ENCODE assay signal across 36 mouse cellular contexts in the genomic region with DNA sequence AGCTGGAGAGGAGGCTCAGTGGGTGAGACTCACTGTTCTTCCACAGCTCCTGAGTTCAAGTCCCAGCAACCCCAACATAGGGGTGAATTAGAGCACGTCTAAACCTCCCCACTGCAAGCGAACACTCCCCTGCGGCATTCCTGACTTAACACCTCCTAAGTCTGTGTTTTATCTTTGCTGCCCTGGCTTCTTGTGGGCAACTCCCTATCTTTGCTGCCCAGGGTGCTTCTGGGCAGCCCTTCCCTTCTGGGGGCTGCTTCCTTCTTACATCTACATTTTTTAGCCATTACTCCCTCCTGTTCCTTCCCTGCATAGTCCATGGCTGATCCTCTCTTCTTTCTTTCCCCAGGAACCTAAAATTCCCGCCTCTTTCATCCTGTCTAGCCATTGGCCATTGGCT. TPM values are rescaled to one million over a fixed set of nuclear protein-coding genes. Genes with fewer than 3 reads are reported as not detected.
A peak's percentile ranks its signal among the peaks of the same experiment; 100 is the strongest.
DNase-seq lines count a peak whose midpoint lies in the region; ATAC-seq lines count a peak whose summit lies in the region.
"Had no signal": no experiment of that assay in that cellular context is flagged by ENCODE, and none has a peak within 500 bp of the region (broad histone marks: within the 10 kb centered on the region; RNA-seq: fewer than 3 reads in every experiment).

No protein-coding gene starts in this region.

- H3K4me2 ChIP-seq in liver, embryonic 11.5 days = peak overlapping the region; percentile 42
- H3K4me2 ChIP-seq in liver, embryonic 16.5 days (ENCODE audit: low read depth, low read length) = peak overlapping the region; percentile 53
- H3K4me2 ChIP-seq: heart, embryonic 15.5 days; limb, embryonic 12.5 days; midbrain, embryonic 11.5 days; neural tube, embryonic 12.5 days had no signal

- peak overlapping the region; percentile 31; the same call in 1 of the 2 replicates for H3K9ac ChIP-seq in liver, embryonic 11.5 days (ENCODE audit: low read depth, low read length)
- H3K9ac ChIP-seq in liver, embryonic 16.5 days (ENCODE audit: low read depth, low read length) = peak overlapping the region; percentile 33; the same call in 1 of the 2 replicates
- H3K9ac ChIP-seq: forebrain, postnatal 0 days; heart, embryonic 15.5 days; limb, embryonic 12.5 days; neural tube, embryonic 12.5 days had no signal

- peak; percentile 70 for ATAC-seq in common myeloid progenitor, adult 5-6 weeks (replicated peaks; ENCODE audit: low read depth, poor library complexity, severe bottlenecking)
- peak; percentile 66 for ATAC-seq in liver, embryonic 11.5 days (replicated peaks; ENCODE audit: low FRiP score)
- ATAC-seq in liver, embryonic 16.5 days (ENCODE audit: low read depth) = peak; percentile 71
- ATAC-seq: forebrain, postnatal 0 days; intestine, embryonic 16.5 days; lung, postnatal 0 days had no signal

- 0 out of 2 replicates have a peak, but pooled peaks cover 8% of the 10 kb centered on the region for H3K36me3 ChIP-seq in liver, embryonic 11.5 days (ENCODE audit: control insufficient read depth, insufficient read depth, low read length)
- H3K36me3 ChIP-seq in liver, embryonic 16.5 days (ENCODE audit: control insufficient read depth, insufficient read depth) = peaks cover 10% of the 10 kb centered on the region

- H3K9me3 ChIP-seq in liver, embryonic 11.5 days (ENCODE audit: control insufficient read depth, low read length) = no peaks in the 10 kb centered on the region
- H3K9me3 ChIP-seq in liver, embryonic 16.5 days (replicated peaks; ENCODE audit: control insufficient read depth, low read length) = no peaks in the 10 kb centered on the region
- H3K9me3 ChIP-seq: heart, embryonic 10.5 days; heart, embryonic 15.5 days; limb, embryonic 12.5 days; neural tube, embryonic 12.5 days had no signal

- peak overlapping the region; percentile 62 for H3K27ac ChIP-seq in liver, embryonic 11.5 days (ENCODE audit: low read depth, low read length)
- H3K27ac ChIP-seq in liver, embryonic 16.5 days (ENCODE audit: low read length) = peak overlapping the region; percentile 79
- H3K27ac ChIP-seq: heart, embryonic 10.5 days; heart, embryonic 15.5 days; kidney, postnatal 0 days; limb, embryonic 12.5 days; neural tube, embryonic 12.5 days; stomach, postnatal 0 days had no signal

- H3K4me1 ChIP-seq in liver, embryonic 11.5 days (replicated peaks; ENCODE audit: control insufficient read depth, insufficient read depth, low read length) = peaks cover 39% of the 10 kb centered on the region
- H3K4me1 ChIP-seq in liver, embryonic 16.5 days (ENCODE audit: control insufficient read depth, low read depth, low read length) = peaks cover 49% of the 10 kb centered on the region

- peak; percentile 64 for DNase-seq in MEL-GATA-1-ER (ENCODE audit: extremely low read depth, low read depth)
- DNase-seq in liver, embryonic 11.5 days (ENCODE audit: low spot score) = no peak
- DNase-seq in layer of hippocampus, adult 18-20 months (ENCODE audit: low spot score in 2 of 2) = no peak
- DNase-seq in kidney, postnatal 36 days = no peak
- DNase-seq in thymus, postnatal 36 days = no peak
- DNase-seq in right cerebral cortex, adult 18-20 months = no peak
- DNase-seq: adrenal gland, adult 2 months; adrenal gland, postnatal 36 days; cerebellum, adult 11 months; cerebellum, adult 9-11 months; forebrain, postnatal 0 days; gastrocnemius, postnatal 10 days; kidney, adult 8-10 months; layer of hippocampus, adult 9-11 months; lung, adult 18-20 months; lung, postnatal 4 days; right cerebral cortex, postnatal 4 days; thymus, adult 18-20 months; thymus, postnatal 25 days had no signal

- WGBS in liver, embryonic 11.5 days = 38% methylated on average over 4 of the region's 4 CpGs
- WGBS in liver, embryonic 16.5 days (ENCODE audit: insufficient replicate concordance) = 19% methylated on average over 4 of the region's 4 CpGs

- peaks cover 20% of the 10 kb centered on the region for H3K27me3 ChIP-seq in liver, embryonic 11.5 days (replicated peaks; ENCODE audit: control insufficient read depth, insufficient read depth, low read length)
- H3K27me3 ChIP-seq in liver, embryonic 16.5 days (ENCODE audit: control insufficient read depth, insufficient read depth, low read depth, low read length) = peaks cover 16% of the 10 kb centered on the region

- H3K4me3 ChIP-seq in liver, embryonic 11.5 days (ENCODE audit: low read depth, low read length) = no peak overlapping the region
- peak overlapping the region; percentile 10; the same call in 1 of the 2 replicates for H3K4me3 ChIP-seq in liver, embryonic 16.5 days (ENCODE audit: low read depth, low read length)
- H3K4me3 ChIP-seq: heart, embryonic 10.5 days; heart, embryonic 15.5 days; limb, embryonic 12.5 days; myocyte; neural tube, embryonic 12.5 days had no signal

RNA-seq across cellular contexts. Expression of a gene that starts 5.0 kb away (rescaled TPM):
- total RNA-seq in common myeloid progenitor, adult 5-6 weeks (2017) = not detected in 2 replicates
- 0.90 and 1.3 TPM in 2 replicates for polyA plus RNA-seq in liver, embryonic 11.5 days (2014; fragmentation: Nextera tagmentation; extraction: Ambion mirVana)
- polyA plus RNA-seq in liver, embryonic 16.5 days (2015; fragmentation: Nextera tagmentation; extraction: Ambion mirVana) = 0.12 and 0.25 TPM in 2 replicates
- 10 to 100 TPM; 40.4 to 49.5 TPM for total RNA-seq in layer of hippocampus, adult 18-20 months (2021)
- total RNA-seq: granulocyte monocyte progenitor cell, adult 5-6 weeks had no signal

RNA-seq across cellular contexts. Expression of a gene that starts 38.4 kb away (rescaled TPM):
- total RNA-seq in common myeloid progenitor, adult 5-6 weeks (2017) = 6.0 and 7.2 TPM in 2 replicates
- polyA plus RNA-seq in liver, embryonic 11.5 days (2014; fragmentation: Nextera tagmentation; extraction: Ambion mirVana) = 8.4 and 8.9 TPM in 2 replicates
- polyA plus RNA-seq in liver, embryonic 16.5 days (2015; fragmentation: Nextera tagmentation; extraction: Ambion mirVana) = 4.8 and 5.1 TPM in 2 replicates
- total RNA-seq in layer of hippocampus, adult 18-20 months (2021) = 100 to 1,000 TPM; 147 to 149 TPM

RNA-seq across cellular contexts. Expression of a gene that starts 41.5 kb away (rescaled TPM):
- total RNA-seq in common myeloid progenitor, adult 5-6 weeks (2017) = 1.3 and 1.8 TPM in 2 replicates
- 4.1 and 5.3 TPM in 2 replicates for polyA plus RNA-seq in liver, embryonic 11.5 days (2014; fragmentation: Nextera tagmentation; extraction: Ambion mirVana)
- polyA plus RNA-seq in liver, embryonic 16.5 days (2015; fragmentation: Nextera tagmentation; extraction: Ambion mirVana) = 1.1 and 2.3 TPM in 2 replicates
- total RNA-seq in layer of hippocampus, adult 18-20 months (2021) = 1 to 10 TPM; 2.8 to 3.0 TPM
- total RNA-seq: granulocyte monocyte progenitor cell, adult 5-6 weeks had no signal

RNA-seq across cellular contexts. Expression of a gene that starts 48.0 kb away (rescaled TPM):
- total RNA-seq in common myeloid progenitor, adult 5-6 weeks (2017) = not detected in 2 replicates
- not detected in 2 replicates for polyA plus RNA-seq in liver, embryonic 11.5 days (2014; fragmentation: Nextera tagmentation; extraction: Ambion mirVana)
- polyA plus RNA-seq in liver, embryonic 16.5 days (2015; fragmentation: Nextera tagmentation; extraction: Ambion mirVana) = not detected in 2 replicates
- not detected for total RNA-seq in layer of hippocampus, adult 18-20 months (2021)
- total RNA-seq: adrenal gland, adult 2 months; adrenal gland, postnatal 36 days; forebrain, postnatal 0 days; gastrocnemius, postnatal 10 days; granulocyte monocyte progenitor cell, adult 5-6 weeks; heart, postnatal 25 days; left cerebral cortex, postnatal 10 days; midbrain, postnatal 0 days had no signal
- polyA plus RNA-seq: adrenal gland, adult 2 months; forebrain, postnatal 0 days; heart, embryonic 10.5 days; limb, embryonic 12.5 days; midbrain, postnatal 0 days; myocyte; spleen, adult 2 months had no signal

Comparison
In these comparisons a context has a peak if more than half of its experiments do, and no peak if none do; other contexts are left out.
1. RNA of a gene that starts 5.0 kb away (total RNA-seq): 40.4 to 49.5 TPM in layer of hippocampus, adult 18-20 months; not detected in common myeloid progenitor, adult 5-6 weeks; every median in the first group is over 10 times any median in the second.
2. RNA of a gene that starts 38.4 kb away (total RNA-seq): 147 to 149 TPM in layer of hippocampus, adult 18-20 months; 6.0 to 7.2 TPM in common myeloid progenitor, adult 5-6 weeks; every median in the first group is over 10 times any median in the second.
3. Peak in every context shown above with its lines, with median percentiles within 50 percentile points of each other: ATAC-seq.